Mouse (Mus musculus): Measurements from ENCODE around the gene Ctrc. TPM values are rescaled to one million over a fixed set of nuclear protein-coding genes. Genes with fewer than 3 reads are reported as not detected.
A peak's percentile ranks its signal among the peaks of the same experiment; 100 is the strongest.

Ctrc gene
- total RNA-seq, 4 experiments from 2014 or later = not detected

- DNase-seq (ENCODE audit: low spot score in 2 of 2) = no peak
Measured at GRCm38 (mm10) chr4:141821178-141821577, 25.0 kb downstream of the Ctrc start.

- no peak for DNase-seq (ENCODE audit: low spot score in 2 of 2)
Measured at GRCm38 (mm10) chr4:141819316-141819715, 26.8 kb downstream of the Ctrc start.

- no peak for DNase-seq (ENCODE audit: low spot score in 2 of 2)
Measured at GRCm38 (mm10) chr4:141818861-141819260, 27.3 kb downstream of the Ctrc start.

- DNase-seq (ENCODE audit: low spot score in 2 of 2) = no peak
Measured at GRCm38 (mm10) chr4:141817706-141818105, 28.5 kb downstream of the Ctrc start.

- DNase-seq (ENCODE audit: low spot score in 2 of 2) = no peak
Measured at GRCm38 (mm10) chr4:141816776-141817655, 29.1 kb downstream of the Ctrc start.

- no peak for DNase-seq (ENCODE audit: low spot score in 2 of 2)
Measured at GRCm38 (mm10) chr4:141816267-141816666, 29.9 kb downstream of the Ctrc start.

GRCm38 (mm10) chr4:141811375-141811774 lies 34.8 kb downstream of the Ctrc start:
- no peak for DNase-seq (ENCODE audit: low spot score in 2 of 2)

GRCm38 (mm10) chr4:141810975-141811374 lies 35.2 kb downstream of the Ctrc start:
- DNase-seq (ENCODE audit: low spot score in 2 of 2) = no peak

GRCm38 (mm10) chr4:141809850-141810464 lies 36.2 kb downstream of the Ctrc start:
- no peak for DNase-seq (ENCODE audit: low spot score in 2 of 2)

- no peak for DNase-seq (ENCODE audit: low spot score in 2 of 2)
Measured at GRCm38 (mm10) chr4:141805886-141806285, 40.3 kb downstream of the Ctrc start.

GRCm38 (mm10) chr4:141804105-141804504 lies 42.1 kb downstream of the Ctrc start:
- no peak for DNase-seq (ENCODE audit: low spot score in 2 of 2)

GRCm38 (mm10) chr4:141797545-141797944 lies 48.6 kb downstream of the Ctrc start:
- DNase-seq (ENCODE audit: low spot score in 2 of 2) = no peak

- DNase-seq (ENCODE audit: low spot score in 2 of 2) = no peak
Measured at GRCm38 (mm10) chr4:141796954-141797353, 49.2 kb downstream of the Ctrc start.

- DNase-seq (ENCODE audit: low spot score in 2 of 2) = no peak
Measured at GRCm38 (mm10) chr4:141796356-141796755, 49.8 kb downstream of the Ctrc start.

- no peak for DNase-seq (ENCODE audit: low spot score in 2 of 2)
Measured at GRCm38 (mm10) chr4:141794152-141794535, 52.0 kb downstream of the Ctrc start.

- DNase-seq (ENCODE audit: low spot score in 2 of 2) = peak; percentile 92 to 93
Measured at GRCm38 (mm10) chr4:141793282-141794151, 52.6 kb downstream of the Ctrc start, which contains the start of gene Casp9. Gene Casp9, plus strand, starts transcription at chr4:141793612.

GRCm38 (mm10) chr4:141792554-141793281 lies 53.4 kb downstream of the Ctrc start:
- no peak for DNase-seq (ENCODE audit: low spot score in 2 of 2)

GRCm38 (mm10) chr4:141791951-141792350 lies 54.2 kb downstream of the Ctrc start:
- no peak for DNase-seq (ENCODE audit: low spot score in 2 of 2)

GRCm38 (mm10) chr4:141791486-141791885 lies 54.7 kb downstream of the Ctrc start:
- DNase-seq (ENCODE audit: low spot score in 2 of 2) = no peak

GRCm38 (mm10) chr4:141790524-141790990 lies 55.6 kb downstream of the Ctrc start, which contains the start of gene Dnajc16:
Gene Dnajc16, minus strand, starts transcription at chr4:141790931.
- peak; percentile 97 to 99 for DNase-seq (ENCODE audit: low spot score in 2 of 2)

Measured in left cerebral cortex, adult 8-10 months (tissue).